Mouse (Mus musculus): Measurements from ENCODE around the gene Gfi1. TPM values are rescaled to one million over a fixed set of nuclear protein-coding genes. Genes with fewer than 3 reads are reported as not detected.
A peak's percentile ranks its signal among the peaks of the same experiment; 100 is the strongest.

Gene Gfi1
- polyA plus RNA-seq, 1 experiment from 2014 or later = 0.11 TPM

- Histone ChIP-seq H3K4me3 (peak overlapping the region; percentile 43), H3K36me3 (no peaks in the 10 kb centered on the region), H3K4me2 (peak overlapping the region; percentile 65), H3K27me3 (peaks cover 97% of the 10 kb centered on the region), H3K9ac (no peak overlapping the region; the same call in 1 of the 2 replicates), H3K4me1 (replicated peaks) (peaks cover 56% of the 10 kb centered on the region), H3K9me3 (replicated peaks) (no peaks in the 10 kb centered on the region), H3K27ac (no peak overlapping the region)
- WGBS = 3% methylated on average over 33 of the region's 33 CpGs
- ATAC-seq (replicated peaks; ENCODE audit: insufficient number of reproducible peaks, insufficient read depth, low FRiP score, low read depth) = no peak
Measured at GRCm38 (mm10) chr5:107721638-107722011, 4.2 kb downstream of the Gfi1 start.

- H3K36me3 ChIP-seq = no peaks in the 10 kb centered on the region
- 3% methylated on average over 57 of the region's 58 CpGs for WGBS
- peak overlapping the region; percentile 65 for H3K4me2 ChIP-seq
- peak overlapping the region; percentile 43 for H3K4me3 ChIP-seq
- peaks cover 51% of the 10 kb centered on the region for H3K4me1 ChIP-seq (replicated peaks)
- peaks cover 97% of the 10 kb centered on the region for H3K27me3 ChIP-seq
- H3K9ac ChIP-seq = no peak overlapping the region; the same call in 1 of the 2 replicates
- H3K27ac ChIP-seq = no peak overlapping the region
- no peaks in the 10 kb centered on the region for H3K9me3 ChIP-seq (replicated peaks)
- ATAC-seq (replicated peaks; ENCODE audit: insufficient number of reproducible peaks, insufficient read depth, low FRiP score, low read depth) = no peak
Measured at GRCm38 (mm10) chr5:107720991-107721637, 4.7 kb downstream of the Gfi1 start.

DNA sequence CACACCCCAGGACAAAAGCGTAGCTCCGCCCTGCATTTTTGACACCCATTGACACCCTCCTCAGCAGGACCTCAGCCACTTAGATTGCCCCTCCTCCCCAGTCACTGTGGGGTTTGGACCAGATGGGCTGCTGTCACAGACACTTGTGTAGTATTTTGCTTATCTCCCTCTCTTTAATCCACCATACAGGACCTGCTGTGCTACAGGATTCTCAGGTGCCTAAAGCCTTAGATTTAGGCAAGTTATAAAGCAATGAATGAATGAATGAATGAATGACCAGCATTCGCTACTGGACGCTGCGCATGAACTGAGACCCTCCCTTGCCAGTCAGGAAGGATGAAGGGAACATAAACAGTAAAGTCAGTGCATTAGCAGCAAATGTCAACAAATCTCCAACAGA lies 5.3 kb downstream of the Gfi1 start:
- Histone ChIP-seq H3K4me3 (peak overlapping the region; percentile 8; the same call in 1 of the 2 replicates), H3K4me2 (no peak overlapping the region), H3K36me3 (no peaks in the 10 kb centered on the region), H3K27me3 (peaks cover 92% of the 10 kb centered on the region), H3K9me3 (replicated peaks) (no peaks in the 10 kb centered on the region), H3K4me1 (replicated peaks) (peaks cover 45% of the 10 kb centered on the region), H3K27ac (no peak overlapping the region), H3K9ac (no peak overlapping the region)
- 7% methylated on average over 5 of the region's 5 CpGs for WGBS
- no peak for ATAC-seq (replicated peaks; ENCODE audit: insufficient number of reproducible peaks, insufficient read depth, low FRiP score, low read depth)

- no peak overlapping the region for H3K9ac ChIP-seq
- no peak overlapping the region for H3K4me3 ChIP-seq
- ATAC-seq (replicated peaks; ENCODE audit: insufficient number of reproducible peaks, insufficient read depth, low FRiP score, low read depth) = no peak
- H3K27me3 ChIP-seq = peaks cover 88% of the 10 kb centered on the region
- H3K27ac ChIP-seq = no peak overlapping the region
- peaks cover 38% of the 10 kb centered on the region for H3K4me1 ChIP-seq (replicated peaks)
- H3K4me2 ChIP-seq = no peak overlapping the region
- no peaks in the 10 kb centered on the region for H3K9me3 ChIP-seq (replicated peaks)
- no peaks in the 10 kb centered on the region for H3K36me3 ChIP-seq
- WGBS = 12% methylated on average over 1 of the region's 1 CpGs
Measured at GRCm38 (mm10) chr5:107719786-107720185, 6.0 kb downstream of the Gfi1 start.

DNA sequence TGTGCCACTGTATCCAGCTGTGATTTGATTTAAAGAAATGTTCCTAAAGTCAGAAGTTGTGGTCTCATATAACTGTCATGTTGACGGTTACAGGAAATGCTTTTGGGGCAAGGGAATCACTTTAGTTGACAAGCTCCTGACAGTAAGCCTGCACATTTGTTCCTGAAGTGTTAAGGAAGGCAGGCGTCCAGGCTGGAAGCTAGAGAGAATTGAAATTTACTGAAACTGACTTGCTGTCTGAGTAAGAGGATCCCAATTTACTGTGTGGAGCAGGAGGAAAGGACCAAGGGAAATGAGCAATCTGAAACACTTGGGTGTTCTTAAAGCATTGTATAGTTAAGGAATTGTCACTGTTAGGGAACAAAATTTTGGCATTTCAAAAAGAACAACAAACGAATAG lies 6.6 kb downstream of the Gfi1 start:
- Histone ChIP-seq H3K9me3 (replicated peaks) (no peaks in the 10 kb centered on the region), H3K27ac (no peak overlapping the region), H3K36me3 (no peaks in the 10 kb centered on the region), H3K4me2 (no peak overlapping the region), H3K9ac (no peak overlapping the region), H3K4me1 (replicated peaks) (peaks cover 33% of the 10 kb centered on the region), H3K27me3 (peaks cover 88% of the 10 kb centered on the region), H3K4me3 (no peak overlapping the region)
- WGBS = 22% methylated on average over 3 of the region's 3 CpGs
- no peak for ATAC-seq (replicated peaks; ENCODE audit: insufficient number of reproducible peaks, insufficient read depth, low FRiP score, low read depth)

GRCm38 (mm10) chr5:107717871-107718361 lies 7.9 kb downstream of the Gfi1 start:
- H3K36me3 ChIP-seq = no peaks in the 10 kb centered on the region
- no peak overlapping the region for H3K9ac ChIP-seq
- H3K9me3 ChIP-seq (replicated peaks) = no peaks in the 10 kb centered on the region
- H3K4me1 ChIP-seq (replicated peaks) = peaks cover 20% of the 10 kb centered on the region
- no peak overlapping the region for H3K4me2 ChIP-seq
- peaks cover 77% of the 10 kb centered on the region for H3K27me3 ChIP-seq
- no peak overlapping the region for H3K4me3 ChIP-seq
- no peak overlapping the region; the same call in 1 of the 2 replicates for H3K27ac ChIP-seq
- WGBS = 21% methylated on average over 11 of the region's 11 CpGs
- ATAC-seq (replicated peaks; ENCODE audit: insufficient number of reproducible peaks, insufficient read depth, low FRiP score, low read depth) = no peak

GRCm38 (mm10) chr5:107711689-107712088 lies 14.1 kb downstream of the Gfi1 start:
- H3K4me1 ChIP-seq (replicated peaks) = no peaks in the 10 kb centered on the region
- no peak overlapping the region for H3K9ac ChIP-seq
- H3K36me3 ChIP-seq = no peaks in the 10 kb centered on the region
- 19% methylated on average over 2 of the region's 2 CpGs for WGBS
- H3K4me3 ChIP-seq = no peak overlapping the region
- H3K27me3 ChIP-seq = peaks cover 23% of the 10 kb centered on the region
- H3K9me3 ChIP-seq (replicated peaks) = no peaks in the 10 kb centered on the region
- ATAC-seq (replicated peaks; ENCODE audit: insufficient number of reproducible peaks, insufficient read depth, low FRiP score, low read depth) = no peak
- H3K27ac ChIP-seq = no peak overlapping the region
- no peak overlapping the region for H3K4me2 ChIP-seq

DNA sequence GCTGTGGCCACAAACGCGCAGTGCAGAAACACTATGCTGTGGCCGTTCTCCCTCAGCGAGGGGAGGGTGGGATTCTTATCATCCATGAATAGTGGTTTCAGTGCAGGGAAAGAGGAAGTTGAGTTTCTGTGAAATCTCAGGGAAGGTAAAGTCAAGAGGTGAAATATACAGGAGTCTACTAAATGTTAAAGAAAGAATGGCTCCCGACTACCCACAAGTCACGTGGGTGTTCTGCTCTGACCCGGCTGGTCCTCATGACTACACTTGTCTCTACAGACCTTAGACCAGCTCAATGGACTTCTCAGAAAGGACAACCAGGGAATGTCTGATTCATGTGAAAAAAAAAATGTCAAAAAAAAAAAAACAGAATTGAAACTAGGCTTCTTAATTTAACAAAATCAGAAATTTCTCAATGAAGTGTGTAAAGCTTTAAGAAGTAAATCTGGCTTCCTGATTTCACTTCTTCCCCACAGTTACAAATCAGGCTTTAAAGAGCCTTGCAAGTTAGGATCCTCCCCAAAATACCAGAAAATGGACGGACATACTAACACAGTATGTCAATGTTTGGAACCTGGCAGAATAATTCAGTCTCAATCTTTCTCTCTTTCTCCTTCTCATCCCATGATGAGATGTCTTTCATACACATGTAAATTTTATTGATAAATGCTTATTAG lies 17.6 kb downstream of the Gfi1 start:
- no peak overlapping the region for H3K27ac ChIP-seq
- 0 out of 2 replicates have a peak, but pooled peaks cover 4% of the 10 kb centered on the region for H3K27me3 ChIP-seq
- no peak for ATAC-seq (replicated peaks; ENCODE audit: insufficient number of reproducible peaks, insufficient read depth, low FRiP score, low read depth)
- no peaks in the 10 kb centered on the region for H3K9me3 ChIP-seq (replicated peaks)
- H3K9ac ChIP-seq = no peak overlapping the region
- H3K4me2 ChIP-seq = no peak overlapping the region
- H3K36me3 ChIP-seq = no peaks in the 10 kb centered on the region
- no peaks in the 10 kb centered on the region for H3K4me1 ChIP-seq (replicated peaks)
- H3K4me3 ChIP-seq = no peak overlapping the region
- WGBS = 70% methylated on average over 8 of the region's 8 CpGs

DNA sequence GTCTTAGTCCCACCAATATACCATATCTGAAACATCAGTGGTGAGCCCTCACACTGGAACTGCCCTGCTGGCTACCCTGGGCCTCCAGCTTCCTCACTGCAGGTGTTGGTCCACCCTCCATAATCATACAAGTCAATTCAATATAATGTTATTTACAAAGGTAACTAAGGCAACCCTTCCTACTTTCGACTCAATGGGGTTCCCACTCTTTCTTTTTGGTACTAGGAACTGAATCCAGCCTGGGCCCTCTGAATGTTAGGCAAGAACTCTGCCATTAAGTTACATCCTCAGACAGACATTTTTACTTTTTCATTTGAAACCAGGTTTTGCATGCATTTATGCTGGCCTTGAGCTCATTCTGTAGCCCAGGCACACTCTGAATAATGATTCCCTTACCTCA lies 19.6 kb downstream of the Gfi1 start:
- no peak overlapping the region for H3K9ac ChIP-seq
- 81% methylated on average over 1 of the region's 1 CpGs for WGBS
- 0 out of 2 replicates have a peak, but pooled peaks cover 4% of the 10 kb centered on the region for H3K27me3 ChIP-seq
- no peaks in the 10 kb centered on the region for H3K9me3 ChIP-seq (replicated peaks)
- no peak overlapping the region for H3K4me3 ChIP-seq
- H3K36me3 ChIP-seq = no peaks in the 10 kb centered on the region
- no peaks in the 10 kb centered on the region for H3K4me1 ChIP-seq (replicated peaks)
- no peak overlapping the region for H3K4me2 ChIP-seq
- no peak overlapping the region for H3K27ac ChIP-seq
- no peak for ATAC-seq (replicated peaks; ENCODE audit: insufficient number of reproducible peaks, insufficient read depth, low FRiP score, low read depth)

DNA sequence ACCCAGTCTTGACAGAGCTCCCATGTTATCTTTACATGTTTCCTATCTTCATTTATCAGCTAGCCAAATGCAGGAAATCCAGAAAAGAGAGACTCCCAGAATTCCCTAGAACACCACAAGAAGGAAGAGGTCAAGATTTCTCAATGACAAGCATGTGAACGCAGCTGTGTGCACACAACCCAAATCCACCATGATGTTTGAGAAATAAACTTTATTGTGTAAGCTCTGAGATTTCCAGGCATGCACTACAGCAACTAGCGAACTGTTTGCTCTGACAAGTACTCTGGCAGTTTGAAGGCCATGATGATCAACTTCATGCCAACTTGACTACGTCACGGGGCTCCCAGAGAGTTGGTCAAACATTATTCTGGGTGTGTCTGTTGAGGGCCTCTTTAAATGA lies 20.1 kb downstream of the Gfi1 start:
- Histone ChIP-seq H3K9ac (no peak overlapping the region), H3K4me3 (no peak overlapping the region), H3K27ac (no peak overlapping the region), H3K9me3 (replicated peaks) (no peaks in the 10 kb centered on the region), H3K4me1 (replicated peaks) (no peaks in the 10 kb centered on the region; the same call in 1 of the 2 replicates), H3K27me3 (0 out of 2 replicates have a peak, but pooled peaks cover 4% of the 10 kb centered on the region), H3K4me2 (no peak overlapping the region), H3K36me3 (no peaks in the 10 kb centered on the region)
- no peak for ATAC-seq (replicated peaks; ENCODE audit: insufficient number of reproducible peaks, insufficient read depth, low FRiP score, low read depth)
- WGBS = 82% methylated on average over 4 of the region's 4 CpGs

DNA sequence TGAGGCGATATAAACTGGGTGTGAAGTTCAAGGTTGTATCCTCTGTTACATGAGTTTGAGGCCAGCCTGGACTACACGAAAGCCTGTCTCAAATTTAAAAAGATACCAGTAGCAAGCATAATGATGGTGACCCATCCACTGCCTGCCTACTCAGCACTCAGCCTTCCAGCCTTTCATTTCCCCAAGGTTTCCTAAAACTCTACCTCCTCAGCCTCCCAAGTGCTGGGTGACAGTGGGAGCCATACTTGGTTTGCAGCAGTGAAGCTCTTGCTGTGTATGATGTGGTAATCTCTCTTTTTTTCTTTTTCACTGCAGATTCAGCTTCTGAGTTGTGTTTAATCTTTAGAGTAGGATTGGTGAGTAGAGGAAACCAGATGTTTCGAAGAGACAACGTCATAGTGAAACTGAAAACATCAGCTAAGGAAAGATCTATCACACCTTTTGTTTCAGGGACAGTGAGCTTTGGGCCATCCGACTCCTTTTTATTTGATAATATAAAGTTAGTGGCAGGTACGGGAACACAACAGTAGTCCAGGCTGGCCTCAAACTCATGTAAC lies 22.6 kb downstream of the Gfi1 start:
- no peaks in the 10 kb centered on the region; the same call in 1 of the 2 replicates for H3K4me1 ChIP-seq (replicated peaks)
- H3K4me3 ChIP-seq = no peak overlapping the region
- no peaks in the 10 kb centered on the region for H3K9me3 ChIP-seq (replicated peaks)
- H3K36me3 ChIP-seq = no peaks in the 10 kb centered on the region
- no peak overlapping the region for H3K4me2 ChIP-seq
- no peak overlapping the region for H3K27ac ChIP-seq
- no peaks in the 10 kb centered on the region for H3K27me3 ChIP-seq
- H3K9ac ChIP-seq = no peak overlapping the region
- WGBS = 81% methylated on average over 6 of the region's 6 CpGs
- ATAC-seq (replicated peaks; ENCODE audit: insufficient number of reproducible peaks, insufficient read depth, low FRiP score, low read depth) = no peak
